Mouse (Mus musculus) neural tube, embryonic 12.5 days (tissue): ENCODE data around the gene Lilra6. TPM values are rescaled to one million over a fixed set of nuclear protein-coding genes. Genes with fewer than 3 reads are reported as not detected.
"Not testable (repeated sequence)": the region's sequence is repeated elsewhere in the genome, so short reads cannot be mapped to it uniquely, and the experiment has no call there.

Experiments
- ATAC-seq: fragments of 200-750 bp; cut with Nextera tagmentation; 2 replicates; pipeline ENCODE4 v1.8.0; 2017; ENCODE audit warnings: low read depth, mild to moderate bottlenecking, moderate TSS enrichment, moderate library complexity; ENCODE audit not compliant: low FRiP score
- H3K27ac ChIP-seq: fragments of 300-500 bp; sonication (generic); 2 replicates; pipeline ENCODE4 v1.5.1; 2016
- H3K27me3 ChIP-seq: fragments of 300-500 bp; sonication (generic); replicated peaks from 2 replicates; pipeline ENCODE4 v1.6.1; 2016; ENCODE audit warnings: mild to moderate bottlenecking
- H3K36me3 ChIP-seq: fragments of 300-500 bp; sonication (generic); 2 replicates; pipeline ENCODE4 v1.6.1; 2016; ENCODE audit warnings: mild to moderate bottlenecking
- H3K4me1 ChIP-seq: fragments of 300-500 bp; sonication (generic); 2 replicates; pipeline ENCODE4 v1.6.1; 2016
- H3K4me2 ChIP-seq: fragments of 300-500 bp; sonication (generic); replicated peaks from 2 replicates; pipeline ENCODE4 v1.6.1; 2016; ENCODE audit warnings: mild to moderate bottlenecking
- H3K4me3 ChIP-seq: fragments of 300-500 bp; sonication (generic); 2 replicates; pipeline ENCODE4 v1.5.1; 2016
- H3K9ac ChIP-seq: fragments of 300-500 bp; sonication (generic); 2 replicates; pipeline ENCODE4 v1.6.1; 2016; ENCODE audit warnings: mild to moderate bottlenecking
- H3K9me3 ChIP-seq: fragments of 300-500 bp; sonication (generic); 2 replicates; pipeline ENCODE4 v1.6.1; 2016; ENCODE audit warnings: mild to moderate bottlenecking
- WGBS: fragments of 180-500 bp; shearing (Covaris S2); methylation state at CpG from one replicate; pipeline ENCODE4 v1.1.7; 2016; 5-methylcytosine and 5-hydroxymethylcytosine counted together
- polyA plus RNA-seq: library from polyadenylated mRNA; unstranded; fragments of >200 nt; fragmentation: Nextera tagmentation; extraction: Ambion mirVana; gene quantifications from 2 replicates; pipeline ENCODE4 v1.2.1, GENCODE M21; 2016

Lilra6 gene
- not detected in 2 replicates for polyA plus RNA-seq

- not testable (repeated sequence) for H3K9me3 ChIP-seq, H3K9ac ChIP-seq, H3K4me3 ChIP-seq, ATAC-seq, H3K27me3 ChIP-seq, H3K4me2 ChIP-seq, H3K4me1 ChIP-seq, H3K27ac ChIP-seq, H3K36me3 ChIP-seq
- 66% methylated on average over 2 of the region's 2 CpGs for WGBS
Observed at GRCm38 (mm10) chr7:3915387-3915786, at the start of gene Lilra6. Gene Lilra6 (minus strand): TSS chr7:3915503.

- Histone ChIP-seq H3K36me3 (no peaks in the 10 kb centered on the region), H3K9me3 (0 out of 2 replicates have a peak, but pooled peaks cover 2% of the 10 kb centered on the region), H3K9ac (no peak overlapping the region), H3K4me2 (no peak overlapping the region), H3K4me3 (no peak overlapping the region), H3K27ac (no peak overlapping the region), H3K27me3 (no peaks in the 10 kb centered on the region), H3K4me1 (no peaks in the 10 kb centered on the region)
- 85% methylated on average over 2 of the region's 2 CpGs for WGBS
- no peak for ATAC-seq
Observed at GRCm38 (mm10) chr7:3962017-3962416, 46.7 kb upstream of the Lilra6 start.

- no peaks in the 10 kb centered on the region for H3K36me3 ChIP-seq
- H3K9ac ChIP-seq, result no peak overlapping the region
- H3K27me3 ChIP-seq, result no peaks in the 10 kb centered on the region
- no peak for ATAC-seq
- WGBS, result 95% methylated on average over 3 of the region's 3 CpGs
- no peak overlapping the region for H3K27ac ChIP-seq
- H3K4me1 ChIP-seq, result no peaks in the 10 kb centered on the region
- 0 out of 2 replicates have a peak, but pooled peaks cover 3% of the 10 kb centered on the region for H3K9me3 ChIP-seq
- H3K4me3 ChIP-seq, result no peak overlapping the region
- no peak overlapping the region for H3K4me2 ChIP-seq
Observed at GRCm38 (mm10) chr7:3957387-3957786, 42.1 kb upstream of the Lilra6 start.

GRCm38 (mm10) chr7:3949159-3949558, 33.9 kb upstream of the Lilra6 start:
- WGBS, result 84% methylated on average over 3 of the region's 3 CpGs
- H3K4me1 ChIP-seq, result no peaks in the 10 kb centered on the region
- no peak overlapping the region for H3K9ac ChIP-seq
- H3K9me3 ChIP-seq, result no peaks in the 10 kb centered on the region
- no peak overlapping the region for H3K4me3 ChIP-seq
- ATAC-seq, result no peak
- H3K27ac ChIP-seq, result no peak overlapping the region
- no peaks in the 10 kb centered on the region for H3K27me3 ChIP-seq
- no peak overlapping the region for H3K4me2 ChIP-seq
- H3K36me3 ChIP-seq, result no peaks in the 10 kb centered on the region

GRCm38 (mm10) chr7:3948223-3948622, 32.9 kb upstream of the Lilra6 start:
- no peak overlapping the region for H3K4me2 ChIP-seq
- no peaks in the 10 kb centered on the region for H3K4me1 ChIP-seq
- no peak overlapping the region for H3K4me3 ChIP-seq
- no peaks in the 10 kb centered on the region for H3K27me3 ChIP-seq
- no peaks in the 10 kb centered on the region for H3K9me3 ChIP-seq
- no peaks in the 10 kb centered on the region for H3K36me3 ChIP-seq
- no peak for ATAC-seq
- 71% methylated on average over 4 of the region's 4 CpGs for WGBS
- H3K9ac ChIP-seq, result no peak overlapping the region
- H3K27ac ChIP-seq, result no peak overlapping the region

GRCm38 (mm10) chr7:3946117-3946516, 30.8 kb upstream of the Lilra6 start:
- H3K27me3 ChIP-seq, result no peaks in the 10 kb centered on the region
- no peak overlapping the region for H3K4me3 ChIP-seq
- no peaks in the 10 kb centered on the region for H3K4me1 ChIP-seq
- H3K36me3 ChIP-seq, result no peaks in the 10 kb centered on the region
- no peak overlapping the region for H3K27ac ChIP-seq
- H3K4me2 ChIP-seq, result no peak overlapping the region
- H3K9ac ChIP-seq, result no peak overlapping the region
- H3K9me3 ChIP-seq, result no peaks in the 10 kb centered on the region
- ATAC-seq, result no peak
- WGBS, result 70% methylated on average over 4 of the region's 4 CpGs

- Histone ChIP-seq H3K27me3 (no peaks in the 10 kb centered on the region), H3K4me2 (no peak overlapping the region), H3K9ac (no peak overlapping the region), H3K4me1 (no peaks in the 10 kb centered on the region), H3K9me3 (no peaks in the 10 kb centered on the region), H3K27ac (no peak overlapping the region), H3K4me3 (no peak overlapping the region), H3K36me3 (no peaks in the 10 kb centered on the region)
- ATAC-seq, result no peak
- 78% methylated on average over 3 of the region's 3 CpGs for WGBS
Observed at GRCm38 (mm10) chr7:3940915-3941314, 25.6 kb upstream of the Lilra6 start.

- 76% methylated on average over 1 of the region's 1 CpGs for WGBS
- no peaks in the 10 kb centered on the region for H3K36me3 ChIP-seq
- no peak for ATAC-seq
- no peak overlapping the region for H3K9ac ChIP-seq
- no peak overlapping the region for H3K4me2 ChIP-seq
- no peak overlapping the region for H3K27ac ChIP-seq
- no peaks in the 10 kb centered on the region for H3K27me3 ChIP-seq
- no peaks in the 10 kb centered on the region for H3K4me1 ChIP-seq
- no peak overlapping the region for H3K4me3 ChIP-seq
- no peaks in the 10 kb centered on the region for H3K9me3 ChIP-seq
Observed at GRCm38 (mm10) chr7:3939866-3940525, 24.7 kb upstream of the Lilra6 start.

GRCm38 (mm10) chr7:3935473-3935872, 20.2 kb upstream of the Lilra6 start:
- not testable (repeated sequence) for H3K4me1 ChIP-seq, H3K4me3 ChIP-seq, H3K9me3 ChIP-seq, H3K9ac ChIP-seq, H3K4me2 ChIP-seq, ATAC-seq, H3K27ac ChIP-seq, H3K27me3 ChIP-seq, H3K36me3 ChIP-seq

- H3K27ac ChIP-seq, result no peak overlapping the region
- H3K27me3 ChIP-seq, result no peaks in the 10 kb centered on the region
- no peak overlapping the region for H3K4me2 ChIP-seq
- no peaks in the 10 kb centered on the region for H3K36me3 ChIP-seq
- no peaks in the 10 kb centered on the region for H3K4me1 ChIP-seq
- WGBS, result 30% methylated on average over 1 of the region's 1 CpGs
- ATAC-seq, result no peak
- no peaks in the 10 kb centered on the region for H3K9me3 ChIP-seq
- no peak overlapping the region for H3K4me3 ChIP-seq
- H3K9ac ChIP-seq, result no peak overlapping the region
Observed at GRCm38 (mm10) chr7:3903704-3904103, 11.6 kb downstream of the Lilra6 start.

- WGBS, result 61% methylated on average over 3 of the region's 3 CpGs
- not testable (repeated sequence) for H3K27me3 ChIP-seq
Observed at GRCm38 (mm10) chr7:3898036-3898590, 17.2 kb downstream of the Lilra6 start, which contains the start of gene Gm14548. Gene Gm14548 (minus strand): TSS chr7:3898120.

GRCm38 (mm10) chr7:3875032-3875431, 40.3 kb downstream of the Lilra6 start:
- not testable (repeated sequence) for H3K36me3 ChIP-seq, H3K4me2 ChIP-seq, H3K4me1 ChIP-seq, H3K9ac ChIP-seq, H3K27me3 ChIP-seq, H3K4me3 ChIP-seq, H3K9me3 ChIP-seq, H3K27ac ChIP-seq, ATAC-seq
- no CpG with 5 or more reads among the region's 1 CpGs for WGBS

More at GRCm38 (mm10) chr7:3898036-3898590, 17.2 kb downstream of the Lilra6 start, which contains the start of gene Gm14548:
- not testable (repeated sequence) for H3K4me3 ChIP-seq, H3K36me3 ChIP-seq, H3K4me2 ChIP-seq, H3K4me1 ChIP-seq, ATAC-seq, H3K9ac ChIP-seq, H3K9me3 ChIP-seq, H3K27ac ChIP-seq
